Mouse (Mus musculus) intestine, embryonic 14.5 days (tissue): ENCODE results near the gene Vmn1r20. TPM values are rescaled to one million over a fixed set of nuclear protein-coding genes. Genes with fewer than 3 reads are reported as not detected.
"Not testable (repeated sequence)": the region's sequence is repeated elsewhere in the genome, so short reads cannot be mapped to it uniquely, and the experiment has no call there.

Experiments used
- ATAC-seq: fragments of 200-750 bp; cut with Nextera tagmentation; replicated peaks from 2 replicates; pipeline ENCODE4 v1.8.0; 2017; ENCODE audit warnings: low read depth, moderate number of reproducible peaks, moderate TSS enrichment, moderate library complexity; ENCODE audit not compliant: low FRiP score, low TSS enrichment
- DNase-seq: peaks from one replicate; pipeline ENCODE4 v3.0.0-alpha.2; 2018; ENCODE audit warnings: low spot score
- H3K27ac ChIP-seq: fragments of 300-500 bp; sonication (generic); 2 replicates; pipeline ENCODE4 v1.5.1; 2014; ENCODE audit warnings: low read depth, mild to moderate bottlenecking, control low read depth
- H3K27me3 ChIP-seq: fragments of 300-500 bp; sonication (generic); replicated peaks from 2 replicates; pipeline ENCODE4 v1.6.1; 2014; ENCODE audit warnings: low read length, control low read depth; ENCODE audit not compliant: control insufficient read depth, insufficient read depth
- H3K36me3 ChIP-seq: fragments of 300-500 bp; sonication (generic); 2 replicates; pipeline ENCODE4 v1.6.1; 2014; ENCODE audit warnings: low read length, control low read depth; ENCODE audit not compliant: control insufficient read depth, insufficient read depth
- H3K4me1 ChIP-seq: fragments of 300-500 bp; sonication (generic); replicated peaks from 2 replicates; pipeline ENCODE4 v1.6.1; 2014; ENCODE audit warnings: low read length, control low read depth, mixed read lengths; ENCODE audit not compliant: control insufficient read depth, insufficient read depth
- H3K4me2 ChIP-seq: fragments of 300-500 bp; sonication (generic); 2 replicates; pipeline ENCODE4 v1.6.1; 2014; ENCODE audit warnings: low read length
- H3K4me3 ChIP-seq: fragments of 300-500 bp; sonication (generic); 2 replicates; pipeline ENCODE4 v1.5.1; 2014; ENCODE audit warnings: low read depth, low read length, control low read depth, mixed read lengths
- H3K9ac ChIP-seq: fragments of 300-500 bp; sonication (generic); 2 replicates; pipeline ENCODE4 v1.6.1; 2014; ENCODE audit warnings: mild to moderate bottlenecking, low read length
- H3K9me3 ChIP-seq: fragments of 300-500 bp; sonication (generic); 2 replicates; pipeline ENCODE4 v1.6.1; 2016; ENCODE audit warnings: low read length, control low read depth; ENCODE audit not compliant: control insufficient read depth
- WGBS: fragments of 180-500 bp; shearing (Covaris S2); extraction: QIAGEN DNeasy Blood & Tissue Kit; methylation state at CpG from one replicate; pipeline ENCODE4 v1.1.7; 2014; 5-methylcytosine and 5-hydroxymethylcytosine counted together
- polyA plus RNA-seq: library from polyadenylated mRNA; unstranded; fragments of >200 nt; fragmentation: Nextera tagmentation; extraction: Ambion mirVana; gene quantifications from 2 replicates; pipeline ENCODE4 v1.2.1, GENCODE M21; 2014

The Vmn1r20 gene
- polyA plus RNA-seq = 0.04 TPM in 1 of 2 replicates, not detected in the other

GRCm38 (mm10) chr6:57428630-57429029, at the start of gene Vmn1r20:
TSS of gene Vmn1r20 (plus strand) at chr6:57428930.
- Histone ChIP-seq H3K4me3 (no peak within 1 kb of the TSS), H3K9ac (no peak within 1 kb of the TSS), H3K27me3 (no peaks in the 10 kb centered on the region), H3K4me2 (no peak within 1 kb of the TSS), H3K9me3 (no peaks in the 10 kb centered on the region), H3K27ac (no peak within 1 kb of the TSS), H3K36me3 (no peaks in the 10 kb centered on the region), H3K4me1 (no peaks in the 10 kb centered on the region)
- no peak for ATAC-seq
- 57% methylated on average over 1 of the region's 1 CpGs for WGBS
- DNase-seq = no peak

DNA sequence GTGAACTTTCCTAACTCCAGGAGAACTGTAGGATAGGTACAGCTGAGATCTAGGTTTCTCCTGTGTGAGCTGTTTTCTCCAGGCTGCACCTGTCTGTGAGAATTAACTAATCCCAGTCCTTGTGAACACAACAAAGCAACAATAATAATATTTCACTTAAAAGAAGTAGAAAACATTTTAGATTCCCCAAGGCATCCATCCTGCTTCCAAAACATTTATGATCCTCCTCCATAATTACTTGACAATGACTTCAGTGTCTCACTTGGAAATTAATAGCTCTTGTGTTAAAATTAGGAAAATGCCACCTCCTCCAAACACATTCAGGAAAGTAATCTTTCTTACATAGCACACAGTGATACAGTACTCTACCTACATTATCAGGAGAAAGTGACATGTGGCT, 33.0 kb upstream of the Vmn1r20 start, which contains the start of gene Vmn1r18:
Gene Vmn1r18 (minus strand): TSS at position 101 of the 400 bp plus-strand sequence.
- Histone ChIP-seq H3K36me3 (no peaks in the 10 kb centered on the region), H3K27ac (no peak within 1 kb of the TSS), H3K9me3 (no peaks in the 10 kb centered on the region), H3K4me1 (no peaks in the 10 kb centered on the region), H3K4me2 (no peak within 1 kb of the TSS), H3K27me3 (no peaks in the 10 kb centered on the region), H3K9ac (no peak within 1 kb of the TSS), H3K4me3 (no peak within 1 kb of the TSS)
- ATAC-seq = no peak
- no peak for DNase-seq

GRCm38 (mm10) chr6:57403480-57403879, 25.2 kb upstream of the Vmn1r20 start, which contains the start of gene Vmn1r19:
TSS of gene Vmn1r19 (plus strand) at chr6:57403780.
- WGBS = 69% methylated on average over 3 of the region's 3 CpGs

GRCm38 (mm10) chr6:57431196-57431595, 2.5 kb downstream of the Vmn1r20 start:
- ATAC-seq = no peak
- no peak overlapping the region for H3K4me2 ChIP-seq
- H3K4me1 ChIP-seq = no peaks in the 10 kb centered on the region
- WGBS = 88% methylated on average over 1 of the region's 1 CpGs
- H3K4me3 ChIP-seq = no peak overlapping the region
- H3K9ac ChIP-seq = no peak overlapping the region
- no peaks in the 10 kb centered on the region for H3K36me3 ChIP-seq
- DNase-seq = no peak
- no peaks in the 10 kb centered on the region for H3K9me3 ChIP-seq
- no peak overlapping the region for H3K27ac ChIP-seq
- H3K27me3 ChIP-seq = no peaks in the 10 kb centered on the region

More at GRCm38 (mm10) chr6:57403480-57403879, 25.2 kb upstream of the Vmn1r20 start, which contains the start of gene Vmn1r19:
- not testable (repeated sequence) for H3K9me3 ChIP-seq, H3K27ac ChIP-seq, H3K4me2 ChIP-seq, DNase-seq, ATAC-seq, H3K36me3 ChIP-seq, H3K27me3 ChIP-seq, H3K9ac ChIP-seq, H3K4me1 ChIP-seq, H3K4me3 ChIP-seq

GRCm38 (mm10) chr6:57468161-57468560, 39.4 kb downstream of the Vmn1r20 start:
- ATAC-seq, H3K27me3 ChIP-seq, H3K4me1 ChIP-seq, H3K4me3 ChIP-seq, H3K4me2 ChIP-seq, H3K27ac ChIP-seq, H3K36me3 ChIP-seq, H3K9ac ChIP-seq, DNase-seq, H3K9me3 ChIP-seq: not testable (repeated sequence)
- 18% methylated on average over 3 of the region's 3 CpGs for WGBS

Other genes with a start within 250 kb of the Vmn1r20 start
- not detected in 2 replicates for gene Vmn1r13, start 225.6 kb upstream of the Vmn1r20 start, polyA plus RNA-seq
- not detected in 2 replicates for gene Vmn1r14, start 197.2 kb upstream of the Vmn1r20 start, polyA plus RNA-seq
- not detected in 2 replicates for gene Vmn1r15, start 171.0 kb upstream of the Vmn1r20 start, polyA plus RNA-seq
- gene Vmn1r16, start 99.4 kb upstream of the Vmn1r20 start, polyA plus RNA-seq = not detected in 2 replicates
- not detected in 2 replicates for gene Vmn1r17, start 65.2 kb upstream of the Vmn1r20 start, polyA plus RNA-seq
- not detected in 2 replicates for gene Vmn1r18, start 33.1 kb upstream of the Vmn1r20 start, polyA plus RNA-seq
- gene Vmn1r19, start 25.1 kb upstream of the Vmn1r20 start, polyA plus RNA-seq = not detected in 2 replicates
- 3.7 and 3.8 TPM in 2 replicates for gene Ppm1k, start 106.5 kb downstream of the Vmn1r20 start, polyA plus RNA-seq
- gene Herc6, start 152.1 kb downstream of the Vmn1r20 start, polyA plus RNA-seq = 2.4 and 2.6 TPM in 2 replicates